Mouse (Mus musculus) olfactory bulb, adult 2 months (tissue): ENCODE results near the gene Tmem50a. TPM values are rescaled to one million over a fixed set of nuclear protein-coding genes. Genes with fewer than 3 reads are reported as not detected.

Experiments
- H3K27ac ChIP-seq: fragments of 200-500 bp; 2 replicates; pipeline ENCODE4 v1.5.1; 2012; ENCODE audit warnings: low read depth, low read length; ENCODE audit not compliant: insufficient read depth
- H3K4me1 ChIP-seq: fragments of 200-500 bp; 2 replicates; pipeline ENCODE4 v1.6.1; 2012; ENCODE audit warnings: low read length; ENCODE audit not compliant: control insufficient read depth, insufficient read depth
- H3K4me3 ChIP-seq: fragments of 200-500 bp; 2 replicates; pipeline ENCODE4 v1.5.1; 2012; ENCODE audit warnings: mild to moderate bottlenecking, low read depth, low read length, moderate library complexity; ENCODE audit not compliant: insufficient read depth
- CTCF ChIP-seq: fragments of 200-500 bp; IDR thresholded peaks from 2 replicates; pipeline ENCODE4 v1.5.1; 2012; ENCODE audit warnings: low read depth, mild to moderate bottlenecking, low read length, moderate library complexity; ENCODE audit not compliant: insufficient read depth
- POLR2A ChIP-seq: fragments of 200-500 bp; IDR thresholded peaks from 2 replicates; pipeline ENCODE4 v1.6.1; 2012; ENCODE audit warnings: mild to moderate bottlenecking, low read depth, low read length, moderate library complexity; ENCODE audit not compliant: insufficient read depth
- WGBS: fragments of 180-500 bp; shearing (Covaris S2); methylation state at CpG from one replicate; pipeline ENCODE4 v1.1.7; 2018; 5-methylcytosine and 5-hydroxymethylcytosine counted together
- polyA plus RNA-seq: library from polyadenylated mRNA; stranded (reverse); fragments of >200 nt; gene quantifications from 2 replicates; pipeline ENCODE4 v1.2.4, GENCODE M21; 2012; ENCODE audit warnings: low replicate concordance; ENCODE audit not compliant: missing spikeins, insufficient read depth, insufficient read length

Gene Tmem50a
- not detected in 2 replicates for polyA plus RNA-seq

DNA sequence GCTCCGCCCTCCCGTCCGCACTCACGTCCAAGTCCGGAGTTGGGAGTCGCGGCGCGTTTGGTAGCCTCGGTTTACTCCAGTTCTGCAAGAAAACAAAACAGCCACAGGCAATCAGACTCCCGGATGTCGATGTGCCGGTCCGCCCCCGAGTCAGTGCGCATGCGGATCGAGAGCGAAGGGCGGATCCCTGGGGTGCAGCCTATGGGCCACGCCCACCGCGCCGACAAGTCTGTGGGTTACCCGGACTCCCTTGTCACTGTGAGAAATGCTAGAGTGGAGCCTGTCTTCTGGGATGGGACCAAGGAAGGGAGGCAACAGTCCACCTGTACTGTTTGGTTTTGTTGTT is at the start of gene Tmem50a:
Tmem50a (minus strand) TSS at position 161 of the 346 bp plus-strand sequence.
- H3K4me1 ChIP-seq, result peaks cover 10% of the 10 kb centered on the region
- under 1% methylated on average over 25 of the region's 25 CpGs for WGBS

DNA sequence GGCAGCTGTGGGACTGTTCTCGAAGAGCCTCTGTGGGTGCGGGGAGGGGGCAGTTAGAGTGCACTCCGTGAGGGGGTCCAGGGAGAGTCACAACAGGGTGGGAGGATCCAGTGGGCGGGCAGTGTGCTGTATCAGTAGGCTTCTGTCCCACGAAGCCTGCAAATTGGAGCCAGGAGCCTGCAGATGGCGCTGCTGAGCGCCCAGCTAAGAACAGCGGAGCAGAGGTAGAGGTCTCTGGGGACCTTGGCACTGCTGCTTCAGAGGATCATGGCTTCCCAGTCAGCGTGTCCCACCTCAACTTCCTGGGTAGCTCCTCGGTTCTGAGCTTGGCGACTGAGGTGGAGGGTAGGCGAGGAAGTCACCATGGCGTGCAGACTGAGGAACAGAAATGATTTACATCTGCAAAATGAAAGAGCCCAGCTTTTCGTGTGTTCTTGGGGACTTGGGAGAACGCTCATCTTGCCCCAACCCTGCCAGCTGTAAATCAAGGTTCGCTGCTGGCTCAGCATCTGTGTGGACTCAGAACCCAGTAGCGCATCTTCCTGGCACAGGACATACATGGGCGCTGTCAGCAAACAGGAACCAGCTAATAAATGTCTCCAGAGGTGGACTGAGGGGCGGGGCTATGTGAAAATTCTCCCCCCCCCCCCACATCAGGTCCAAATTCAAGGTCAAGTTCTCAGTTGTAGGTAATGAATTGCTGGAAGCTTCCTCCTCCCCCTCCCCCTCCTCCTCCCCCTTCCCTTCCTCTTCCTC is 48.4 kb upstream of the Tmem50a start:
- no peak for TF ChIP-seq CTCF
- TF ChIP-seq POLR2A, result no peak
- Histone ChIP-seq H3K4me1 (peaks cover 5% of the 10 kb centered on the region; the same call in 1 of the 2 replicates), H3K27ac (no peak overlapping the region), H3K4me3 (no peak overlapping the region)
- WGBS, result 27% methylated on average over 19 of the region's 19 CpGs

More for the DNA sequence above, at the start of gene Tmem50a:
- no peak for TF ChIP-seq CTCF
- peak; percentile 47; the same call in 1 of the 2 replicates for TF ChIP-seq POLR2A
- peak within 1 kb of the TSS; percentile 87 for H3K27ac ChIP-seq
- H3K4me3 ChIP-seq, result peak within 1 kb of the TSS; percentile 80

DNA sequence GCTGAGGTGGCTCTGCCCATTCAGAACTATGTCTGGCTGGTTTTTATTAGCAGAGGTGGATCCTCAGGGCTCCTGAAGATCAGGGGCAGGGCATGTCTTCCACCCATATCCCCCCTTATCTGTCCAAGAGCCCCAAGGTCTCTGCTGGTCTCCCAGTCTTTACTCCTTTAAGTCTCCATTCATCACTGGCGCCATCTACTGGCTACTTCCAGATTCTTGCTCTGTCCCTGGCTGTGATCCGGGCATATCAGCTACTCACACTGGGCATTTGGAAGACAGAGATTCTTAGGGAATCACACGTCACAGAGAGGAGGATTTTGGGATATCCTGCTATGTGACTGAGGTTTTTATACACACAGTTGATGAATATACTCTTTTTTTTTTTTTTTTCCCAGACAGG is 41.5 kb upstream of the Tmem50a start:
- 21% methylated on average over 3 of the region's 3 CpGs for WGBS
- TF ChIP-seq CTCF, result no peak

DNA sequence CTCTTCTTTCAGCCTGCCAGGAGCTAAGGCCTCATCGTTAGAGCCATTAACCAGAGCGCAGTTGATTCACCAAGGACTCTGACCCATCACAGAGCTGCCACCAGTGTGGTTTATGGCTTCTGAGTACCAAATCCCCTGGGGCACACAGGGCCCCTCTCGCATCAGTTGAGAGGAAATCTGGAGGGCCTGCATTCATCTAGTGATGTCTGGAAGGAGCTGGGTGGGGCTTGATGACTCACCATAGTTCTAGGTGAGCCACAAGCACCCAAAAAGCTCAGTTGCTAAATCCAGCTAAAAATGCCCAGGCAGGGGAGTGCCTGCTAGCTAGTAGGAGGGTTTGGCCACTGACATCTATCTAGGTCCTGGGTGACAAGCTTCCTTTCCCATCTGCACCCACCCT is 41.0 kb upstream of the Tmem50a start:
- Histone ChIP-seq H3K4me3 (no peak overlapping the region), H3K4me1 (no peaks in the 10 kb centered on the region), H3K27ac (no peak overlapping the region)
- 89% methylated on average over 3 of the region's 3 CpGs for WGBS
- TF ChIP-seq POLR2A (no peak), CTCF (no peak)

More for the DNA sequence above, 41.5 kb upstream of the Tmem50a start:
- Histone ChIP-seq H3K4me3 (no peak overlapping the region), H3K27ac (no peak overlapping the region), H3K4me1 (no peaks in the 10 kb centered on the region)

DNA sequence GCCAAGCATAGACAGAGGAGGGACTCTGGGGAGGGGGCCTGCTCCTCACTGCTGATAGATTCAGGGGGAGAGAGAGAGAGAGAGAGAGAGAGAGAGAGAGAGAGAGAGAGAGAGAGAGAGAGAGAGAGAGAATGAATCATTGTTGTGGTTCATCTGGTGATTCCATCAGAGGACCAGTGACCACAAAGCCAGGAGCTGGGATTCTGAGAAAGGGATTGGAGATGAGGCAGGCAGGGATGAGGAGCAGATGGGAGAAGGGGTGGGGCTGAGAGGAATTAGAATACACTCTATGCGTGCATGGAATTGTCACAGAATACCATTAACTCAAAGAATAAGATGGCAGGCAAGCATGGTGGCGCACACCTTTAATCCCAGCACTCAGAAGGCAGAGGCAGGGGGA is 40.4 kb upstream of the Tmem50a start:
- H3K4me1 ChIP-seq, result peaks cover 6% of the 10 kb centered on the region
- WGBS, result 89% methylated on average over 2 of the region's 2 CpGs
- no peak overlapping the region for H3K27ac ChIP-seq
- TF ChIP-seq CTCF (no peak), POLR2A (no peak)
- H3K4me3 ChIP-seq, result no peak overlapping the region

DNA sequence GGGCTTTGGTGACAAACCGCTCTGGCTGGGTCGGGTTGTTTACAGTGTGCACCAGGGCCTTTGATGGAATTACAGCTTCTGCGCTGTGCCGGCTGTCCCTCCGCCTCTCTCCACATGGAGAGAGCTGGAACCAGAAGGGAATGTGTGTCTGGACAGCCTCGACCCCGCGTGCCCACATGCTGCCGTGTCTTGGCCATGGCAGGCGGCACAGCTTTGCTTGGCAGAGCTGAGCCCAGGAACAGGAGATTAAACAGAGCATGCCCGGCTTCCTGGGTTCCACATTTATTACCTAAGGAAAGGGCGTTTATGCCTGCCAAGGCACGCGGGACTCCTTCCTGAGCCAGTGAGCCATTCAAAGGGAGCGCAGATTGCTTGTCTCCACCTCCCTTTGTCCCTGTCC is 39.6 kb upstream of the Tmem50a start:
- TF ChIP-seq CTCF (no peak), POLR2A (no peak)
- 32% methylated on average over 15 of the region's 15 CpGs for WGBS

DNA sequence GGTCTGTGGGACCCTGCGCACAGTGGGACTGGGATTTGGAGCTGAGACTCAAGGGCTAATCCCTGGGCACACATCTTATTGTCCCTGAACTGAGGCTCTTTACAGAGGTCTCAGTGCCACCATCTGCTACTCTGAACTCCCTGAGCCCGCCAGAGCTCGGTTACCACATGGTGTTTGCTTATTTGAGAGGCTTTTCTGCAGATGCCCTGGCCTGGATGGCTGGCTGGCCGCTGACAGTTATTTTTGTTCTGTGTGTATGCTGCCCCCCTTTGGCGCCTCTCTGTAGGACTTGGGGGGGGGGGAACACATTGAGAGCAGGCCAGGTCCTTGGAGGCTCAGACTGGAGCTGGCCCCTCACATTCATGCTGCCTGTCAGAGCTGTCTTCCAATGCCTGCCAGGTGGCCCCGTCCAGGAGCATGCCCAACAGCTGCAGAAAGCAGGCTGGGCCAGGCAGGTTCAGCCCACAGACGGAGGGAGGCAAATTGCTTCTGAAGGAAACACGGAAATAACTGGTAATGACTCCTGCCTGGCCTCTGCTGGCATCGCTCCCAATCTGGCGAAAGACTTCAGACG is 35.8 kb upstream of the Tmem50a start:
- H3K4me3 ChIP-seq, result no peak overlapping the region
- WGBS, result 19% methylated on average over 11 of the region's 11 CpGs
- H3K4me1 ChIP-seq, result peaks cover 8% of the 10 kb centered on the region
- TF ChIP-seq POLR2A, result no peak
- TF ChIP-seq CTCF, result no peak
- no peak overlapping the region for H3K27ac ChIP-seq

More for the DNA sequence above, 39.6 kb upstream of the Tmem50a start:
- no peak overlapping the region for H3K4me3 ChIP-seq
- H3K27ac ChIP-seq, result no peak overlapping the region
- H3K4me1 ChIP-seq, result peaks cover 6% of the 10 kb centered on the region

DNA sequence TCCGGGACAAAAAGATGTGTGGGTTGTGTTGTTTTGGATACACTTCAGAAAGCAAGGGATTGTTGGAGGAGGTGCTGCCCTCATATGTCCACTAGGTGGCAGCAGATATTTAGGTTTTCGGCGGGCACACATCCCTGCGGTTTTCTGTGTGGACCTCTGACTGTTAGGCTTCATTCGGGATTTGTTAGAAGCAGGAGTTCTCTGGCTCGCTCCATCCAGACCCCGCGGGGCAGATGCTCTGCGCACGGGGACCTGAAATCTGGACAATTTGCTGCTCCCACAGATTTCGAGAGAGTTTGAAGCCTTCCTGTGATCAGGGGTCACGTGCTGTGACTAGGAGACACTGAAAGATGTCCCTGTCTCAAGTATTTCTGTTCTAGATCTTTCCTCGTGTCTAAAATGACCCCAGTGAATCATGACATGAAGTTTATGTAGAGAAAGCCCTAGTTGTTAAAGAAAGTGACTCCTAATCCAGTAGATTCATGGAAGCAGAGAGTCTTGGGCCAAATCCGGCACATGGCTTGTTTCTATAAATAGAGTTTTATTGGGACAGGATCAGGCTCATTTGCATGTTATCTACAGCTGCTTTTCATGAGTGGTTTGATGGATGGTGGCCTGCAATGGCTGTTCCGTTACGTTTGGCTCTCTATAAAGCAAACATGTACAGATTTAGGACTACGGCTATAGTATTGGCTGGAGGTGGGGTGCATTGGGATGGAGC is 31.4 kb upstream of the Tmem50a start:
- TF ChIP-seq CTCF (peak; percentile 55; the same call in 1 of the 2 replicates), POLR2A (no peak)
- Histone ChIP-seq H3K4me3 (peak overlapping the region; percentile 19; the same call in 1 of the 2 replicates), H3K4me1 (peaks cover 11% of the 10 kb centered on the region), H3K27ac (no peak overlapping the region)
- 14% methylated on average over 17 of the region's 17 CpGs for WGBS
